Mouse (Mus musculus): Measurements from ENCODE around the gene 1700037C18Rik. TPM values are rescaled to one million over a fixed set of nuclear protein-coding genes. Genes with fewer than 3 reads are reported as not detected.

1700037C18Rik gene
- 1.9 and 2.4 TPM in 2 replicates for polyA plus RNA-seq (2015; fragmentation: Nextera tagmentation; extraction: Ambion mirVana)

DNA sequence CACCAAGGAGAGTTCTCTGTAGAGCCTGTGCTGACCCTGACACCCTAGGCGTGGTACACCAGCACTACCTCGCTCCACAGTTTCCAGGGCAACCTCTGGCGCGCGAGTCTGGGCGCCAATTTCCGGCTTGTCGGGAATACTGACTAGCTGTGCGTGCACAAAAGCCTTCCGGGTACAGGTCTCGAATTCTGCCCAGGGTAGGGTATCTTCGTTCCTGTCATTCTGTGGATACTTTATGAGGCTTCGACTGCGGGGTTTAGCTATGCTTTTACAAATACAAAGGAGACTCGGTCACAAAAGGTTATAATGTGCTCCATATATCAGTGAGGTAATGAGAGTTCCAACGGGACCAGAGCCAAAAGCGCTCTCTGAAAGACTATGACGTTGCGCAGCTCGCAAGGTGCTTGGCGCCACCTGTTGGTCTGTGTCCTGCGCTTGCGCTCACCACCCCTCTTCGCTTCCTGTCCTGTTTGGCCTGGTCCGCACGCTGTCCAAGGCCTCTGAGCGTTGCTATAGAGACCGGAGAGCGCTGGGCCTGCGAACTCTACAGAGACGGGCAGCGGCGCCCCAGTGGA is at the start of gene 1700037C18Rik, which contains the start of gene Cluap1:
Gene 1700037C18Rik, minus strand, starts transcription at position 153 of the 575 bp plus-strand sequence.
Gene Cluap1, plus strand, starts transcription at position 265 of the 575 bp plus-strand sequence.
- Histone ChIP-seq H3K4me1 (ENCODE audit: insufficient read depth) (peaks cover 7% of the 10 kb centered on the region; the same call in 1 of the 2 replicates), H3K27me3 (ENCODE audit: insufficient read depth, low read length) (no peaks in the 10 kb centered on the region), H3K4me2 (ENCODE audit: low read depth, low read length) (peak within 1 kb of the TSS; percentile 98), H3K9ac (replicated peaks) (peak within 1 kb of the TSS; percentile 73), H3K27ac (ENCODE audit: low read depth) (peak within 1 kb of the TSS; percentile 82), H3K9me3 (ENCODE audit: low read length) (no peaks in the 10 kb centered on the region), H3K36me3 (replicated peaks; ENCODE audit: insufficient read depth, low read length) (peaks cover 36% of the 10 kb centered on the region), H3K4me3 (ENCODE audit: low read depth, low read length) (peak within 1 kb of the TSS; percentile 71)
- DNase-seq (peak; percentile 92), ATAC-seq (peak; percentile 98)
- TF ChIP-seq EP300 (IDR thresholded peaks at IDR 0.05; ENCODE audit: low read depth) (no peak; the same call in 1 of the 2 replicates), CTCF (IDR thresholded peaks at IDR 0.05; ENCODE audit: low read depth) (peak; percentile 94)
- WGBS (ENCODE audit: insufficient replicate concordance), result under 1% methylated on average over 33 of the region's 33 CpGs

GRCm38 (mm10) chr16:3956369-3956768 is 47.9 kb upstream of the 1700037C18Rik start:
- no peaks in the 10 kb centered on the region for H3K27me3 ChIP-seq (ENCODE audit: insufficient read depth, low read length)
- no peak overlapping the region for H3K9ac ChIP-seq (replicated peaks)
- no peaks in the 10 kb centered on the region for H3K36me3 ChIP-seq (replicated peaks; ENCODE audit: insufficient read depth, low read length)
- no peaks in the 10 kb centered on the region for H3K4me1 ChIP-seq (ENCODE audit: insufficient read depth)
- no peak overlapping the region for H3K27ac ChIP-seq (ENCODE audit: low read depth)
- DNase-seq (no peak), ATAC-seq (no peak)
- no peak overlapping the region for H3K4me2 ChIP-seq (ENCODE audit: low read depth, low read length)
- TF ChIP-seq CTCF (IDR thresholded peaks at IDR 0.05; ENCODE audit: low read depth), result no peak
- H3K4me3 ChIP-seq (ENCODE audit: low read depth, low read length), result no peak overlapping the region
- H3K9me3 ChIP-seq (ENCODE audit: low read length), result no peaks in the 10 kb centered on the region
- WGBS (ENCODE audit: insufficient replicate concordance), result 73% methylated on average over 6 of the region's 6 CpGs

- WGBS (ENCODE audit: insufficient replicate concordance), result 74% methylated on average over 1 of the region's 1 CpGs
- TF ChIP-seq CTCF (IDR thresholded peaks at IDR 0.05; ENCODE audit: low read depth) (no peak), EP300 (IDR thresholded peaks at IDR 0.05; ENCODE audit: low read depth) (no peak)
- H3K9me3 ChIP-seq (ENCODE audit: low read length), result no peaks in the 10 kb centered on the region
- no peak overlapping the region for H3K4me2 ChIP-seq (ENCODE audit: low read depth, low read length)
- no peak overlapping the region for H3K27ac ChIP-seq (ENCODE audit: low read depth)
- no peak overlapping the region for H3K9ac ChIP-seq (replicated peaks)
- no peak for DNase-seq
- no peaks in the 10 kb centered on the region for H3K27me3 ChIP-seq (ENCODE audit: insufficient read depth, low read length)
- H3K4me1 ChIP-seq (ENCODE audit: insufficient read depth), result no peaks in the 10 kb centered on the region
- H3K36me3 ChIP-seq (replicated peaks; ENCODE audit: insufficient read depth, low read length), result no peaks in the 10 kb centered on the region
- no peak for ATAC-seq
- no peak overlapping the region for H3K4me3 ChIP-seq (ENCODE audit: low read depth, low read length)
These were observed 42.7 kb upstream of the 1700037C18Rik start for GRCm38 (mm10) chr16:3951141-3951540.

DNA sequence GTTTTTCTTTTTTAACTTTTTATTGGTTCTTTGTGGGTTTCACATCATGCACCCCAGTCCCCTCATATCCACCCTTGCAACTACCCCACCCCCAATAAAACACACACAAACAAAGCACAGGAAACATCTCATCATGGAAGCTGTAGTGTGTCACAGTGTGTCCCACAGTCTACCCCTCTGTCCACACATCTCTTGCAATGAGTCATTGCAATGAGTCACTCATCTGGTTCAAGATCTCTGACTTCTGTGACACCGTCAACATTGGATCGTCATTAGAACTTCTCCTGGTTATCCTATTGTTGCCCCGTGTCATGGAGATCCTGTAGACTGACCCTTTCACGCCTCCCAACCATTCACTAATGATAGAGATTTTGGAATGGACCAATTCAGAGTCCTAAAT is 26.2 kb upstream of the 1700037C18Rik start:
- ATAC-seq, result peak; percentile 71
- WGBS (ENCODE audit: insufficient replicate concordance), result 81% methylated on average over 4 of the region's 4 CpGs
- H3K4me2 ChIP-seq (ENCODE audit: low read depth, low read length), result no peak overlapping the region
- DNase-seq, result no peak
- H3K9me3 ChIP-seq (ENCODE audit: low read length), result no peaks in the 10 kb centered on the region
- no peak for TF ChIP-seq EP300 (IDR thresholded peaks at IDR 0.05; ENCODE audit: low read depth)
- TF ChIP-seq CTCF (IDR thresholded peaks at IDR 0.05; ENCODE audit: low read depth), result no peak
- no peaks in the 10 kb centered on the region for H3K27me3 ChIP-seq (ENCODE audit: insufficient read depth, low read length)
- H3K4me3 ChIP-seq (ENCODE audit: low read depth, low read length), result no peak overlapping the region
- no peak overlapping the region for H3K27ac ChIP-seq (ENCODE audit: low read depth)
- H3K36me3 ChIP-seq (replicated peaks; ENCODE audit: insufficient read depth, low read length), result peaks cover 36% of the 10 kb centered on the region
- H3K9ac ChIP-seq (replicated peaks), result no peak overlapping the region
- H3K4me1 ChIP-seq (ENCODE audit: insufficient read depth), result no peaks in the 10 kb centered on the region; the same call in 1 of the 2 replicates

GRCm38 (mm10) chr16:3934091-3934490 is 25.6 kb upstream of the 1700037C18Rik start:
- no peaks in the 10 kb centered on the region; the same call in 1 of the 2 replicates for H3K4me1 ChIP-seq (ENCODE audit: insufficient read depth)
- WGBS (ENCODE audit: insufficient replicate concordance), result 69% methylated on average over 1 of the region's 1 CpGs

DNA sequence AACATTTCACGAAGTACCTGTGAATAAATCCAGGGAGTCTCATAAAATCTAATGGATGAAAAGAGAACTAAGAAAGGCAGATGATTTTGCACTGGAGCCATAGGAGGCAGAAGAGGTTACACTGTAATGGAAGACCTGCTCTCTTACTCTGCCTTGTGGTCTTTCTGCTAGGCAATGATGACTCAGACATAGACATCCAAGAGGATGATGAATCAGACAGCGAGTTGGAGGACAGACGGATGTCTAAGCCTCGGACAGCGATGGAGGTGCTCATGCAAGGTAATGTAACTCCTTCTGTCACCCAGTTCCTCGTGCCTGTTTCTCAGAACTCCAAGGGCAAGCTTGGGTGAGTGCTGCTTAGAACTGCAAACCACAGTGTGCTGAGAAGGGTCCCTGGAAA is 25.0 kb upstream of the 1700037C18Rik start:
- no peak for ATAC-seq
- H3K36me3 ChIP-seq (replicated peaks; ENCODE audit: insufficient read depth, low read length), result peaks cover 35% of the 10 kb centered on the region
- TF ChIP-seq EP300 (IDR thresholded peaks at IDR 0.05; ENCODE audit: low read depth), result no peak
- TF ChIP-seq CTCF (IDR thresholded peaks at IDR 0.05; ENCODE audit: low read depth), result no peak
- H3K9me3 ChIP-seq (ENCODE audit: low read length), result no peaks in the 10 kb centered on the region
- no peak overlapping the region for H3K9ac ChIP-seq (replicated peaks)
- DNase-seq, result no peak
- 88% methylated on average over 6 of the region's 6 CpGs for WGBS (ENCODE audit: insufficient replicate concordance)
- H3K27ac ChIP-seq (ENCODE audit: low read depth), result no peak overlapping the region
- no peak overlapping the region for H3K4me3 ChIP-seq (ENCODE audit: low read depth, low read length)
- H3K4me1 ChIP-seq (ENCODE audit: insufficient read depth), result no peaks in the 10 kb centered on the region; the same call in 1 of the 2 replicates
- no peak overlapping the region for H3K4me2 ChIP-seq (ENCODE audit: low read depth, low read length)
- H3K27me3 ChIP-seq (ENCODE audit: insufficient read depth, low read length), result no peaks in the 10 kb centered on the region

More at GRCm38 (mm10) chr16:3934091-3934490, 25.6 kb upstream of the 1700037C18Rik start:
- Histone ChIP-seq H3K4me2 (ENCODE audit: low read depth, low read length) (no peak overlapping the region), H3K4me3 (ENCODE audit: low read depth, low read length) (no peak overlapping the region), H3K36me3 (replicated peaks; ENCODE audit: insufficient read depth, low read length) (peaks cover 39% of the 10 kb centered on the region), H3K27ac (ENCODE audit: low read depth) (no peak overlapping the region), H3K9me3 (ENCODE audit: low read length) (no peaks in the 10 kb centered on the region), H3K27me3 (ENCODE audit: insufficient read depth, low read length) (no peaks in the 10 kb centered on the region), H3K9ac (replicated peaks) (no peak overlapping the region)
- ATAC-seq, result peak; percentile 68
- no peak for DNase-seq
- TF ChIP-seq CTCF (IDR thresholded peaks at IDR 0.05; ENCODE audit: low read depth), result no peak
- TF ChIP-seq EP300 (IDR thresholded peaks at IDR 0.05; ENCODE audit: low read depth), result no peak

Measured in liver, postnatal 0 days (tissue).